Mouse (Mus musculus) gastrocnemius, postnatal 25 days (tissue): Measurements from ENCODE around the gene Gm45716. TPM values are rescaled to one million over a fixed set of nuclear protein-coding genes. Genes with fewer than 3 reads are reported as not detected.

ENCODE experiments used
- DNase-seq: peaks from one replicate; pipeline ENCODE4 v3.0.0; 2022
- total RNA-seq, 2 experiments: library from RNA; stranded (reverse); gene quantifications; 1 replicate in 1 of 2; 2 replicates in 1 of 2; pipeline ENCODE4 v1.2.3; 2021

The Gm45716 gene
- total RNA-seq, 2 experiments from 2014 or later, result 1.6 to 2.9 TPM

GRCm38 (mm10) chr11:90283601-90284000 is 96.1 kb downstream of the Gm45716 start:
- no peak for DNase-seq

- no peak for DNase-seq
Observed at GRCm38 (mm10) chr11:90284079-90284478, 96.6 kb downstream of the Gm45716 start.

GRCm38 (mm10) chr11:90284623-90285022 is 97.1 kb downstream of the Gm45716 start:
- no peak for DNase-seq

- no peak for DNase-seq
Observed at GRCm38 (mm10) chr11:90286550-90287154, 99.2 kb downstream of the Gm45716 start.

GRCm38 (mm10) chr11:90291156-90291555 is 103.7 kb downstream of the Gm45716 start:
- no peak for DNase-seq

GRCm38 (mm10) chr11:90292766-90293165 is 105.3 kb downstream of the Gm45716 start:
- DNase-seq, result no peak

- no peak for DNase-seq
Observed at GRCm38 (mm10) chr11:90294622-90295021, 107.1 kb downstream of the Gm45716 start.

Other genes with a start within 250 kb of the Gm45716 start
- 1 to 10 TPM; 2.2 to 2.9 TPM for gene Pctp, start 184.8 kb upstream of the Gm45716 start, total RNA-seq
- 10 to 100 TPM in 1 of 2 experiments, 1 to 10 TPM in 1; 6.9 to 15.7 TPM for gene Tmem100, start 157.3 kb upstream of the Gm45716 start, total RNA-seq
- 10 to 100 TPM in 1 of 2 experiments, 1 to 10 TPM in 1; 8.9 to 21.8 TPM for gene Mmd, start 61.8 kb downstream of the Gm45716 start, total RNA-seq
- gene Hlf, start 203.2 kb downstream of the Gm45716 start, total RNA-seq, result 1 to 10 TPM; 3.3 to 5.4 TPM